Mouse (Mus musculus): Measurements from ENCODE around the gene Igsf10.

DNA sequence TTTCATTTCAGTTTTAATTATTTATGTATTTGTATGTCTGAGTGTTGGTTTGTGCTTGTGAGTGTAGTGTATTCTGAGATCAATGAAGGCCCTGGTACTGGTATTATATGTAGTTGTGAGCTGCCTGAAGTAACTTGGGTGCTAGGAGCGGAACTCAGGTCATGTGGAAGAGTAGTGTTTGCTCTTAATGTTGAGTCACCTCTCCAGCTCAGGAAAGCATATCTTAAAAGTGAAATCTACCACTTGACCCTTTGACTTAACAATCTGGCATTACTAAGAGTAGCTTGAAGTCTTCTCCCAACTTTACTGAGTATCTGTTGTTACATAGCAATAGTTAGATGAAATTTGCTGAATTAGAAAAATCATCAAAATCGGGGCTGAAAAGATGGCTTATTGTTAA lies 38.7 kb downstream of the Igsf10 start:
- no peak for TF ChIP-seq CTCF (IDR thresholded peaks at IDR 0.05; ENCODE audit: control insufficient read depth, insufficient read depth, insufficient read length)
- TF ChIP-seq MAX (IDR thresholded peaks at IDR 0.05): no peak
- TF ChIP-seq MYOG (IDR thresholded peaks at IDR 0.05; ENCODE audit: control insufficient read depth, extremely low read depth, insufficient read length): no peak
- no peak for TF ChIP-seq FOSL1 (IDR thresholded peaks at IDR 0.05; ENCODE audit: insufficient read depth, low read length, poor library complexity, severe bottlenecking)
- no peak for TF ChIP-seq CEBPB (IDR thresholded peaks at IDR 0.05; ENCODE audit: low read depth)

All from C2C12 (cell line).